Mouse (Mus musculus) spleen, adult 2 months (tissue): ENCODE measurements around the gene Foxa2.

Experiments
- CTCF ChIP-seq: fragments of 200-500 bp; IDR thresholded peaks from 2 replicates; pipeline ENCODE4 v1.5.1; 2011; ENCODE audit warnings: mild to moderate bottlenecking, inconsistent platforms; ENCODE audit not compliant: insufficient read depth, insufficient read length, insufficient replicate concordance; ENCODE audit errors: extremely low read depth
- POLR2A ChIP-seq: fragments of 200-500 bp; IDR thresholded peaks from 2 replicates; pipeline ENCODE4 v1.6.1; 2011; ENCODE audit warnings: low read depth, low read length, inconsistent platforms

DNA sequence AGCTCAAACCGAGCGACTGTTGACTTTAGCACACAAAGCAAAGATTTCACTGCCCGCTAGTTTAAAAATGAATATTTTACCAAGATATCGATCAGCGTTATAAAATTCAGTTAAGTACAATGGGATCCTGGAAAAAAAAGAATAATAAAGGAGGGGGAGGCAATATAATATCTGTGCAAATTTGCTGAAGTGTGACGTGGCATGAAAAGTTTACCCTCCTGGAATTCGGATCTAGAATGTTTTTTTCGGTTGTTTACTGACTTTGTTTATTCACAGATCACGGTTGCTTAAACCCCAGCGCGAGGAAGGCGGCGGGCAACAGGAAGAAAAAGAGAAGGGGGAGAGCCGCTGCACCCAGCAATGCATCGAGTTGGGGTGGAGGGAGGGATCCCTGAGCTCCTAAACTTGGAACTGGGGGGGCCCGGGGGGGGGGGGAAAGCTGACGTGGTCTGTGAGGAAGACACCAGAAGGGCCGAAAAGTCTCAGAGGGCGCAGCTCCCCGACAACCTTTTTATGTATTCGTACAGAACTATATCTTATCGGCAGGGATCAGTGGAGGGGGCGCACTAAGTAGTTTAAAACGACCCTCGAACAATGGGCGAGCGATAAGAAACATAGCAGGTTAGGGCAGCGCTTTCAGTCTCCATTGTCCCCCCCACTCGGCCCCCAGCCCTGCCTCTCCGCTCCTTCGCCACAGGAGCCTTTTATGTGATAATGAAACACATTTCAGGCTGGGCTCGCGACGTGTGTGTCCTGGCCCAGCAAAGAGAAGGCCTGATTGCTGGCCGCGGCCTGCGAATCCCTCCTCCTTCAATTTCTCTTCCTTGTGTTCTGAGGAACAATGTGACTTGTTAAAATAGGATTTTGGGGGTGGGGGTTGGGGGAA lies 6.3 kb downstream of the Foxa2 start:
- TF ChIP-seq POLR2A, result no peak
- TF ChIP-seq CTCF, result no peak
